In the genomic region with DNA sequence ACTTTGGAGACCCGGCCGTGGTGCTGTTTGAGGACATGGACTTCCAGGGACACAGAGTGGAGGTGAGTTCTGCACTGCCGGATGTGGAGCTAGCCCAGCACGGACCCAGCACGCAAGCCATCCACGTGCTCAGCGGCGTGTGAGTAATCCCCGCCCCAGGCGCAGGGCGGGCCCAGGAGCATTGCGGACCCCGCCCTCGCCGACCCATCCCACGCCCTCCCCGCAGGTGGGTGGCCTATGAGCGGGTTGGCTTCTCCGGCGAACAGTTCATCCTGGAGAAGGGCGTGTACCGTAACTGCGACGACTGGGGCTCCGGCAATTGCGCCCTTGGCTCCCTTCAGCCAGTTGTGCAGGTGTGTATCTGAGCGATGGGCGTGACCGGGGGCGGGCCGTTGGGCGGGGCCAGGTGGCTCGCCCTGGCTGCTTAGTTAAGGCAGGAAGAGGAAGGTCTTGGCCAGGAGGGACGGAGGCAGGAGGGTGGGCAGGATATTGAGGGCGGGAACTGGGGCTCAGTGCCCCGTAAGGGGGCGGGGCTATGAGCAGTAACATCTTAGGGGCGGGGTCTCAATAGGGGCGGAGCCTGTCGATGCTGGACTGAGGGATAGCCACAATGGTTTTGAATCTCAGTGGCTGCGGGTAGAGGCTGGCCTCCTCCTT, we compare ENCODE assay signal across 9 mouse cellular contexts. TPM values are rescaled to one million over a fixed set of nuclear protein-coding genes. Genes with fewer than 3 reads are reported as not detected.
DNase-seq lines count a peak whose midpoint lies in the region; ATAC-seq lines count a peak whose summit lies in the region.
"Had no signal": no experiment of that assay in that cellular context is flagged by ENCODE, and none has a peak within 500 bp of the region (broad histone marks: within the 10 kb centered on the region; RNA-seq: fewer than 3 reads in every experiment).

No protein-coding gene starts in this region.

- DNase-seq in R1 (ENCODE audit: low read depth, low spot score) (peak; percentile 99), adipocyte (ENCODE audit: low spot score) (no peak)
- peak; percentile 52 to 59 for DNase-seq in cerebellum, adult 18-20 months
- peak; percentile 73 to 77 for DNase-seq in left cerebral cortex, postnatal 25 days (ENCODE audit: low spot score in 2 of 2)
- DNase-seq in mesoderm, embryonic 11.5 days (ENCODE audit: low read depth, low spot score): peak; percentile 75
- DNase-seq in right cerebral cortex, postnatal 36 days (ENCODE audit: low spot score in 2 of 2): peak; percentile 63 to 64

- no peaks in the 10 kb centered on the region for H3K36me3 ChIP-seq in forebrain, embryonic 16.5 days (ENCODE audit: control insufficient read depth, insufficient read depth)

- intact Hi-C loops in left cerebral cortex, postnatal 25 days (cut with DNase I): loop anchor here (2.0 kb wide), 1 partner anchor 49 kb away; no protein-coding TSS in a partner anchor

- peaks cover 7% of the 10 kb centered on the region for H3K4me1 ChIP-seq in forebrain, embryonic 16.5 days (replicated peaks; ENCODE audit: control insufficient read depth, insufficient read depth, low read length)

- H3K4me3 ChIP-seq in forebrain, embryonic 16.5 days (replicated peaks; ENCODE audit: low read length): peak overlapping the region; percentile 52
- H3K4me3 ChIP-seq: myocyte had no signal

- H3K4me2 ChIP-seq in forebrain, embryonic 16.5 days (ENCODE audit: low read length): peak overlapping the region; percentile 81

- WGBS in forebrain, embryonic 16.5 days: under 1% methylated on average over 41 of the region's 41 CpGs

- peak; percentile 68 for ATAC-seq in forebrain, embryonic 16.5 days
- ATAC-seq in inflammation-experienced regulatory T-cells, adult 6 months: peak; percentile 91

- H3K27ac ChIP-seq in forebrain, embryonic 16.5 days (ENCODE audit: low read length): no peak overlapping the region

- H3K9me3 ChIP-seq in forebrain, embryonic 16.5 days (ENCODE audit: control insufficient read depth, low read length): no peaks in the 10 kb centered on the region

- peaks cover 8% of the 10 kb centered on the region; the same call in 1 of the 2 replicates for H3K27me3 ChIP-seq in forebrain, embryonic 16.5 days (replicated peaks; ENCODE audit: control insufficient read depth, insufficient read depth, low read length)

- peak overlapping the region; percentile 51 for H3K9ac ChIP-seq in forebrain, embryonic 16.5 days (replicated peaks; ENCODE audit: low read depth, low read length)

RNA-seq across cellular contexts. Expression of gene Cd52, which starts 13.0 kb away (rescaled TPM):
- polyA plus RNA-seq in forebrain, embryonic 16.5 days (2015; fragmentation: Nextera tagmentation; extraction: Ambion mirVana): 0.91 and 1.4 TPM in 2 replicates
- 1,000 to 10,000 TPM; 2,728 to 3,832 (median 3,666) TPM for polyA plus RNA-seq in inflammation-experienced regulatory T-cells, adult 6 months (2017; shearing (Covaris generic))
- total RNA-seq in left cerebral cortex, postnatal 25 days (2021): 1 to 10 TPM; 1.6 to 3.4 TPM
- polyA plus RNA-seq: myocyte had no signal

RNA-seq across cellular contexts. Expression of gene Ubxn11, which starts 20.5 kb away (rescaled TPM):
- polyA plus RNA-seq in forebrain, embryonic 16.5 days (2015; fragmentation: Nextera tagmentation; extraction: Ambion mirVana): 13.3 and 13.6 TPM in 2 replicates
- polyA plus RNA-seq in inflammation-experienced regulatory T-cells, adult 6 months (2017; shearing (Covaris generic)): 10 to 100 TPM; 36.2 to 54.5 (median 36.5) TPM
- 10 to 100 TPM; 29.5 to 34.7 TPM for total RNA-seq in left cerebral cortex, postnatal 25 days (2021)

RNA-seq across cellular contexts. Expression of gene Crybg2, which starts 21.2 kb away (rescaled TPM):
- polyA plus RNA-seq in forebrain, embryonic 16.5 days (2015; fragmentation: Nextera tagmentation; extraction: Ambion mirVana): 1.2 and 1.6 TPM in 2 replicates
- polyA plus RNA-seq in inflammation-experienced regulatory T-cells, adult 6 months (2017; shearing (Covaris generic)): 10 to 100 TPM; 10.8 to 23.3 (median 14.1) TPM
- total RNA-seq in left cerebral cortex, postnatal 25 days (2021): 1 to 10 TPM; 1.8 to 2.7 TPM

RNA-seq across cellular contexts. Expression of gene Zfp683, which starts 28.2 kb away (rescaled TPM):
- polyA plus RNA-seq in forebrain, embryonic 16.5 days (2015; fragmentation: Nextera tagmentation; extraction: Ambion mirVana): not detected in 2 replicates
- 1 to 10 TPM in 1 of 3 experiments, under 1 TPM in 2; 0.80 to 1.1 (median 0.94) TPM for polyA plus RNA-seq in inflammation-experienced regulatory T-cells, adult 6 months (2017; shearing (Covaris generic))
- not detected for total RNA-seq in left cerebral cortex, postnatal 25 days (2021)
- polyA plus RNA-seq: myocyte had no signal

RNA-seq across cellular contexts. Expression of gene Sh3bgrl3, which starts 46.7 kb away (rescaled TPM):
- 321 and 354 TPM in 2 replicates for polyA plus RNA-seq in forebrain, embryonic 16.5 days (2015; fragmentation: Nextera tagmentation; extraction: Ambion mirVana)
- polyA plus RNA-seq in inflammation-experienced regulatory T-cells, adult 6 months (2017; shearing (Covaris generic)): 1,000 to 10,000 TPM in 2 of 3 experiments, 100 to 1,000 TPM in 1; 884 to 1,358 (median 1,179) TPM
- 100 to 1,000 TPM; 212 to 218 TPM for total RNA-seq in left cerebral cortex, postnatal 25 days (2021)

Comparison
In these comparisons a context has a peak if more than half of its experiments do, and no peak if none do; other contexts are left out.
1. RNA of gene Cd52, which starts 13.0 kb away (polyA plus RNA-seq): 2,728 to 3,832 TPM in inflammation-experienced regulatory T-cells, adult 6 months; 0.91 to 1.4 TPM in forebrain, embryonic 16.5 days; every median in the first group is over 1,000 times any median in the second.